Mouse (Mus musculus): ENCODE measurements around the gene Cfap298. TPM values are rescaled to one million over a fixed set of nuclear protein-coding genes. Genes with fewer than 3 reads are reported as not detected.
A peak's percentile ranks its signal among the peaks of the same experiment; 100 is the strongest.

Cfap298 gene
- total and polyA plus RNA-seq, 2 experiments from 2014 or later: 28.6 to 73.4 TPM

GRCm38 (mm10) chr16:90916040-90916481, 18.9 kb downstream of the Cfap298 start:
- Histone ChIP-seq H3K27ac (ENCODE audit: low read depth, low read length) (no peak overlapping the region), H3K27me3 (ENCODE audit: insufficient read depth, low read length) (no peaks in the 10 kb centered on the region), H3K9ac (no peak overlapping the region), H3K4me2 (ENCODE audit: low read depth) (no peak overlapping the region), H3K4me3 (ENCODE audit: low read depth, low read length) (no peak overlapping the region), H3K36me3 (ENCODE audit: insufficient read depth) (no peaks in the 10 kb centered on the region), H3K4me1 (ENCODE audit: insufficient read depth) (no peaks in the 10 kb centered on the region), H3K9me3 (ENCODE audit: low read length) (no peaks in the 10 kb centered on the region)
- DNase-seq (no peak), ATAC-seq (no peak)
- WGBS: 27% methylated on average over 12 of the region's 12 CpGs
- no peak for TF ChIP-seq CTCF (IDR thresholded peaks at IDR 0.05; ENCODE audit: low read depth)

DNA sequence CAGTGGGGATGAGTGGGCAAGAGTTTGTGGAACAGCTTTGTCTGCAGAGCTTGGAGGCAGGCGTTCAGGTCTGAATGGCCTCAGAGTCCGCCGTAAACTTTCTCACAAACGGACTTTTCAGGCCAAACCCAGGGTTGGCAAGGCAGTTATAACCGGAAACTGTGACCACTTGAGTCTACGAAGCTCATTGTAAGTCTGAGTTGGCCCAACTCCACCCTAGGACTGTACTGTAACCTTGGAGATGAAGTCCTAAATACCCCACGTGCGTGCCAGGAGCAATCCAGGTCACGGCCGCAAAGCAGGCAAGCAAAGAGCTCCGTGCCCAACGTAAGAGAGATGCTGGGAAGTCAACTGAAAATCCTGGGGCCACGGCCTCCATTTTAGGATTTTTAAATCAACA, 23.1 kb downstream of the Cfap298 start:
- H3K9me3 ChIP-seq (ENCODE audit: low read length): no peaks in the 10 kb centered on the region
- DNase-seq: peak; percentile 39
- WGBS: 75% methylated on average over 13 of the region's 13 CpGs
- H3K36me3 ChIP-seq (ENCODE audit: insufficient read depth): no peaks in the 10 kb centered on the region
- H3K9ac ChIP-seq: no peak overlapping the region
- H3K4me1 ChIP-seq (ENCODE audit: insufficient read depth): no peaks in the 10 kb centered on the region
- H3K4me3 ChIP-seq (ENCODE audit: low read depth, low read length): no peak overlapping the region
- H3K27ac ChIP-seq (ENCODE audit: low read depth, low read length): no peak overlapping the region
- H3K4me2 ChIP-seq (ENCODE audit: low read depth): no peak overlapping the region
- ATAC-seq: peak; percentile 51
- no peaks in the 10 kb centered on the region for H3K27me3 ChIP-seq (ENCODE audit: insufficient read depth, low read length)
- no peak for TF ChIP-seq CTCF (IDR thresholded peaks at IDR 0.05; ENCODE audit: low read depth)

DNA sequence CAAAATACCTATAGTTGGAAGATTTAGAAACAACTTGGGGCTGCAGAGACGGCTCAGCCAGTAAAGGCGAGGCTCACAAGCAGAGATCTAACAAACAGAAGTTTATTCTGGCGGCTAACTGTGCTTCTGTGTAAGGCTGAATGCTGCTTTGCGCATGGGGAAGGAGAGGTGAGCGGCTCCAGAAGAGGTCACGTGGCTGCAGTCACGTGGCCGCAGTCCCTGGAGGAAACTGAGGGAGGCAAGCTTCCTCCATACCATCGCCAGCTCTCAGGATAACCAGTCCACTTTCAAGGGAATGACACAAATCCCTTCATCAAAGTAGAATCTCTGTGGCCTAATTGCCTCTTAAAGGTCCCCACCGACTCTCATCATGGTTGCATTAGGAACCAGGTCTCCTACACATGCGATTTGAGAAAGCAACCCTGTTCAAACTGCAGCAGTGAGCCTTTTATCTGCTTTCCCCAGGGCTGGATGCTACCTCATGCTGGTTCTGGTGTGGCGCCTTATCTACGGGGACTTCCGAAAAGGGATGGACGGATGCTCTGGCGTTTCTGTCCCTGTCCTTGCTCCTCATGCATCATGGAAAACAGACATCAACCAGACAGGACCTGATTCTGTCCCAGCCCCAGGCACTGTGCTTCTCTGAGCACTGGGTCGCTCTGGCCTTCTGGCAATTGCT, 23.9 kb downstream of the Cfap298 start:
- Histone ChIP-seq H3K36me3 (ENCODE audit: insufficient read depth) (no peaks in the 10 kb centered on the region), H3K27me3 (ENCODE audit: insufficient read depth, low read length) (no peaks in the 10 kb centered on the region), H3K4me3 (ENCODE audit: low read depth, low read length) (no peak overlapping the region), H3K27ac (ENCODE audit: low read depth, low read length) (no peak overlapping the region), H3K9me3 (ENCODE audit: low read length) (no peaks in the 10 kb centered on the region), H3K9ac (no peak overlapping the region), H3K4me2 (ENCODE audit: low read depth) (no peak overlapping the region), H3K4me1 (ENCODE audit: insufficient read depth) (no peaks in the 10 kb centered on the region)
- ATAC-seq: no peak
- no peak for DNase-seq
- WGBS: 76% methylated on average over 17 of the region's 17 CpGs
- TF ChIP-seq CTCF (IDR thresholded peaks at IDR 0.05; ENCODE audit: low read depth): no peak

DNA sequence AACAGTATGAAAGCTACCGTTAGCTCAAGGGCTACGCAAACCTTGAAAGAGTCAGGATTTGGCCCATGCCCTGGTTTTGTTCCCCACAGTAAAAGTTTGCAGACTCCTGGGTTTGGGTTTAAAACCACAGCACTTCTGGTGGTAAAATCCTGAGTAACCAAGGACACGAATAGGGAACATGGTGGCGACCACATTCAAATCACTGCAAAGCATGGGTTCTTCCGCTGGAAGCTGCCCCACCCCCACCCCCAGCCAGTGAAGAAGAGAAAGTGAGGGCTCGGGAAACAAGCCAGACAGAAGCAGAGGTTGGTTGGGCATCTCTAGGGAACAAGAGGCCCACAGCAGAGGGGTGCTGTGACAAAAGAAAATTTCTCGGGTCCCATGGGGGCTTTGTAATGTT, 27.7 kb downstream of the Cfap298 start:
- Histone ChIP-seq H3K4me1 (ENCODE audit: insufficient read depth) (no peaks in the 10 kb centered on the region), H3K4me3 (ENCODE audit: low read depth, low read length) (no peak overlapping the region), H3K27me3 (ENCODE audit: insufficient read depth, low read length) (no peaks in the 10 kb centered on the region), H3K4me2 (ENCODE audit: low read depth) (no peak overlapping the region), H3K27ac (ENCODE audit: low read depth, low read length) (no peak overlapping the region), H3K9me3 (ENCODE audit: low read length) (no peaks in the 10 kb centered on the region), H3K9ac (no peak overlapping the region), H3K36me3 (ENCODE audit: insufficient read depth) (no peaks in the 10 kb centered on the region)
- 71% methylated on average over 7 of the region's 7 CpGs for WGBS
- ATAC-seq (no peak), DNase-seq (no peak)
- no peak for TF ChIP-seq CTCF (IDR thresholded peaks at IDR 0.05; ENCODE audit: low read depth)

- no peak for TF ChIP-seq CTCF (IDR thresholded peaks at IDR 0.05; ENCODE audit: low read depth)
- Histone ChIP-seq H3K36me3 (ENCODE audit: insufficient read depth) (no peaks in the 10 kb centered on the region), H3K9me3 (ENCODE audit: low read length) (no peaks in the 10 kb centered on the region), H3K4me1 (ENCODE audit: insufficient read depth) (no peaks in the 10 kb centered on the region), H3K4me2 (ENCODE audit: low read depth) (no peak overlapping the region), H3K27ac (ENCODE audit: low read depth, low read length) (no peak overlapping the region), H3K27me3 (ENCODE audit: insufficient read depth, low read length) (no peaks in the 10 kb centered on the region), H3K9ac (no peak overlapping the region), H3K4me3 (ENCODE audit: low read depth, low read length) (no peak overlapping the region)
- 47% methylated on average over 5 of the region's 5 CpGs for WGBS
- ATAC-seq (no peak), DNase-seq (no peak)
Observed at GRCm38 (mm10) chr16:90903300-90903699, 31.6 kb downstream of the Cfap298 start.

- Histone ChIP-seq H3K4me2 (ENCODE audit: low read depth) (no peak overlapping the region), H3K27me3 (ENCODE audit: insufficient read depth, low read length) (no peaks in the 10 kb centered on the region), H3K4me1 (ENCODE audit: insufficient read depth) (no peaks in the 10 kb centered on the region), H3K4me3 (ENCODE audit: low read depth, low read length) (no peak overlapping the region), H3K9ac (no peak overlapping the region), H3K36me3 (ENCODE audit: insufficient read depth) (no peaks in the 10 kb centered on the region), H3K9me3 (ENCODE audit: low read length) (no peaks in the 10 kb centered on the region), H3K27ac (ENCODE audit: low read depth, low read length) (no peak overlapping the region)
- 78% methylated on average over 4 of the region's 4 CpGs for WGBS
- no peak for DNase-seq
- no peak for TF ChIP-seq CTCF (IDR thresholded peaks at IDR 0.05; ENCODE audit: low read depth)
- no peak for ATAC-seq
Observed at GRCm38 (mm10) chr16:90901364-90901763, 33.5 kb downstream of the Cfap298 start.

GRCm38 (mm10) chr16:90899498-90899897, 35.4 kb downstream of the Cfap298 start:
- Histone ChIP-seq H3K9me3 (ENCODE audit: low read length) (no peaks in the 10 kb centered on the region), H3K4me2 (ENCODE audit: low read depth) (no peak overlapping the region), H3K36me3 (ENCODE audit: insufficient read depth) (no peaks in the 10 kb centered on the region), H3K4me3 (ENCODE audit: low read depth, low read length) (no peak overlapping the region), H3K9ac (no peak overlapping the region), H3K4me1 (ENCODE audit: insufficient read depth) (no peaks in the 10 kb centered on the region), H3K27ac (ENCODE audit: low read depth, low read length) (no peak overlapping the region), H3K27me3 (ENCODE audit: insufficient read depth, low read length) (no peaks in the 10 kb centered on the region)
- DNase-seq: no peak
- TF ChIP-seq CTCF (IDR thresholded peaks at IDR 0.05; ENCODE audit: low read depth): no peak
- no peak for ATAC-seq
- 59% methylated on average over 12 of the region's 12 CpGs for WGBS

Measured in forebrain, postnatal 0 days (tissue).